Mouse (Mus musculus): ENCODE measurements around the gene Dock6. TPM values are rescaled to one million over a fixed set of nuclear protein-coding genes. Genes with fewer than 3 reads are reported as not detected.

The Dock6 gene
- polyA plus RNA-seq, 1 experiment from 2014 or later, result 15.5 TPM

DNA sequence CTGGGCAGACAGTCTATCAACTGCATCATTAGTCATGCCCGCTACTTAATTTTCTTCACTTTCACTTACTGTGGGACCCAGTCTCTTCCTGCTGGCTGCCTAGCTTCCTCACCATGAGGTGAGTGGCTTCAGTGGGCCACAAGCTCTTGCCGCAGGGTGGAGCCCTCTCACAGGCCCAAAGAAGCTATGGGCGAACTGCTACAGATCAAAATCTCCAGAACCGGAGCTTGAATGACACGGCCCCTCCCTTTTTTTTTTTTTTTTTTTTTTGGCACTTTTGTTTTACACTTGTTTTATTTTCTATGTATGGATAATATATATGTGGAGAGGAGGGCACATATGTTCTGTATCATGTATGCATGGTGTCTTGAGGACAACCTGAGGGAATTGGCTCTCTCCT is 41.3 kb downstream of the Dock6 start:
- Histone ChIP-seq H3K27me3 (replicated peaks; ENCODE audit: control insufficient read depth, insufficient read depth, low read length) (no peaks in the 10 kb centered on the region), H3K36me3 (ENCODE audit: control insufficient read depth, insufficient read depth) (peaks cover 44% of the 10 kb centered on the region), H3K9me3 (ENCODE audit: control insufficient read depth) (no peaks in the 10 kb centered on the region), H3K9ac (ENCODE audit: low read depth, low read length) (no peak overlapping the region), H3K4me2 (replicated peaks; ENCODE audit: low read depth) (no peak overlapping the region), H3K27ac (ENCODE audit: low read depth, low read length) (no peak overlapping the region), H3K4me1 (replicated peaks; ENCODE audit: control insufficient read depth, insufficient read depth, low read length) (no peaks in the 10 kb centered on the region), H3K4me3 (ENCODE audit: low read depth, low read length) (no peak overlapping the region)
- ATAC-seq, result no peak
- no peak for TF ChIP-seq CTCF (IDR thresholded peaks at IDR 0.05; ENCODE audit: low read depth)
- WGBS, result 82% methylated on average over 5 of the region's 5 CpGs

DNA sequence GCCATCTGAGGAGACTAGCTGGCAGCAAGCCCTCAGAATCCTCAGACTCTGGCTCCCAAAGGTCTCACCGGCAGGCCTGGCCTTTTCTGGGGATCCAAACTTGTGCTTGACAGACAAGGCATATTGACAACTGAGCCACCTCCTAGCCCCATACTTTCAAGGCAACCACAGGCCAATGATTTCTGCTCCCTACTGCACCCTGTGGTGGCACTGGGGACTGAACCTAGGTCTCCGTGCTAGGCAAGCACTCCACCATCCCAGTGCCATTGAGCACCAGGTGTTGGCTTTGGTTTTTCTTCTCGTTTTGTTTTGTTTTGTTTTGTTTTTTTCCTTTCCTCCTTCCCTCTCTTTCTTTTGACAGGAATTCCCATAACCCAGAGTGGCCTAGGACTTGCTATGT is 43.9 kb downstream of the Dock6 start:
- WGBS, result 81% methylated on average over 3 of the region's 3 CpGs
- no peaks in the 10 kb centered on the region for H3K9me3 ChIP-seq (ENCODE audit: control insufficient read depth)
- H3K27ac ChIP-seq (ENCODE audit: low read depth, low read length), result no peak overlapping the region
- H3K27me3 ChIP-seq (replicated peaks; ENCODE audit: control insufficient read depth, insufficient read depth, low read length), result no peaks in the 10 kb centered on the region
- peaks cover 20% of the 10 kb centered on the region; the same call in 1 of the 2 replicates for H3K36me3 ChIP-seq (ENCODE audit: control insufficient read depth, insufficient read depth)
- ATAC-seq, result no peak
- no peak overlapping the region for H3K4me3 ChIP-seq (ENCODE audit: low read depth, low read length)
- no peak overlapping the region for H3K9ac ChIP-seq (ENCODE audit: low read depth, low read length)
- no peak overlapping the region for H3K4me2 ChIP-seq (replicated peaks; ENCODE audit: low read depth)
- no peaks in the 10 kb centered on the region for H3K4me1 ChIP-seq (replicated peaks; ENCODE audit: control insufficient read depth, insufficient read depth, low read length)
- TF ChIP-seq CTCF (IDR thresholded peaks at IDR 0.05; ENCODE audit: low read depth), result peak; percentile 69

DNA sequence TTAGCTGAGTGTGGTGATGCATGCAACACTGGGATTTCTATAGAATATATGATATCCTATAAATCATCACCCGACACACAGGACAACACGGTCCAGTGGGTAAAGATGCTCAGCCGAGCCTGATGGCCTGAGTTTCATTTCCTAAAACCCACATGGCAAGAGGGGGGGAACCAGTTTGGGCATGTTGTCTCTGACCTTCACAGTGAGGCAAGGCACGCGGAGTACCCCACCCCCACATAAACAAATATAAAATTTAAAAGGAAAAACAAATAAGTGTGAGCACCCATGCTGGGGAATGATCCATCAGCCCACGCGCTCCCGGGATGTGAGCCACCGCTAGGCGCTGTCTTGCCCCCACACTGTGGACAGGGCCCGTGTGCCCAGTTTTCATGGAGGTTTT is 45.5 kb downstream of the Dock6 start:
- H3K9me3 ChIP-seq (ENCODE audit: control insufficient read depth), result no peaks in the 10 kb centered on the region
- no peak for TF ChIP-seq CTCF (IDR thresholded peaks at IDR 0.05; ENCODE audit: low read depth)
- no peak overlapping the region for H3K27ac ChIP-seq (ENCODE audit: low read depth, low read length)
- no peak overlapping the region for H3K9ac ChIP-seq (ENCODE audit: low read depth, low read length)
- 78% methylated on average over 11 of the region's 11 CpGs for WGBS
- no peak overlapping the region for H3K4me2 ChIP-seq (replicated peaks; ENCODE audit: low read depth)
- no peak for ATAC-seq
- H3K36me3 ChIP-seq (ENCODE audit: control insufficient read depth, insufficient read depth), result peaks cover 23% of the 10 kb centered on the region; the same call in 1 of the 2 replicates
- no peak overlapping the region for H3K4me3 ChIP-seq (ENCODE audit: low read depth, low read length)
- no peaks in the 10 kb centered on the region for H3K27me3 ChIP-seq (replicated peaks; ENCODE audit: control insufficient read depth, insufficient read depth, low read length)
- no peaks in the 10 kb centered on the region for H3K4me1 ChIP-seq (replicated peaks; ENCODE audit: control insufficient read depth, insufficient read depth, low read length)

DNA sequence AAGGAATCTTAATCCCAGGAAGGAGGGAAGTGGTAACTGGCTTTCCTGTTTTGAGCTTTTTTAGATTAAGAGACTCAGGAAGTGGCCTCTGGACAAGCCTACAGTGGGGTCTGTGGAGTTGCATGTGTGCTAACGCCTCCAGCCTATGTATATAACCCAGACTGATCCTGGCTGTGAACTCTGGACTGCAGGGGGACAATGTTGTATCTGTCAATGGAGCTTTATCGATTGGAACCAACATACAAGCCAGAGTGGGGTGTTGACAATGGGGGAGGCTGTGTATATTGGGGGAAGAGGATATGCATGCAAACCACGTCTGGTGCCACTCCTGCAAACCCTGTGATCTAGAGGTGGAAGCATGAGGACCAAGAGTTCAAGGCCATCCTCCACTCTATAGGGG is 46.1 kb downstream of the Dock6 start:
- no peak for TF ChIP-seq CTCF (IDR thresholded peaks at IDR 0.05; ENCODE audit: low read depth)
- ATAC-seq, result no peak
- Histone ChIP-seq H3K4me2 (replicated peaks; ENCODE audit: low read depth) (no peak overlapping the region), H3K9me3 (ENCODE audit: control insufficient read depth) (no peaks in the 10 kb centered on the region), H3K9ac (ENCODE audit: low read depth, low read length) (no peak overlapping the region), H3K27ac (ENCODE audit: low read depth, low read length) (no peak overlapping the region), H3K4me1 (replicated peaks; ENCODE audit: control insufficient read depth, insufficient read depth, low read length) (no peaks in the 10 kb centered on the region), H3K36me3 (ENCODE audit: control insufficient read depth, insufficient read depth) (peaks cover 29% of the 10 kb centered on the region), H3K4me3 (ENCODE audit: low read depth, low read length) (no peak overlapping the region), H3K27me3 (replicated peaks; ENCODE audit: control insufficient read depth, insufficient read depth, low read length) (no peaks in the 10 kb centered on the region)
- WGBS, result 42% methylated on average over 3 of the region's 3 CpGs

DNA sequence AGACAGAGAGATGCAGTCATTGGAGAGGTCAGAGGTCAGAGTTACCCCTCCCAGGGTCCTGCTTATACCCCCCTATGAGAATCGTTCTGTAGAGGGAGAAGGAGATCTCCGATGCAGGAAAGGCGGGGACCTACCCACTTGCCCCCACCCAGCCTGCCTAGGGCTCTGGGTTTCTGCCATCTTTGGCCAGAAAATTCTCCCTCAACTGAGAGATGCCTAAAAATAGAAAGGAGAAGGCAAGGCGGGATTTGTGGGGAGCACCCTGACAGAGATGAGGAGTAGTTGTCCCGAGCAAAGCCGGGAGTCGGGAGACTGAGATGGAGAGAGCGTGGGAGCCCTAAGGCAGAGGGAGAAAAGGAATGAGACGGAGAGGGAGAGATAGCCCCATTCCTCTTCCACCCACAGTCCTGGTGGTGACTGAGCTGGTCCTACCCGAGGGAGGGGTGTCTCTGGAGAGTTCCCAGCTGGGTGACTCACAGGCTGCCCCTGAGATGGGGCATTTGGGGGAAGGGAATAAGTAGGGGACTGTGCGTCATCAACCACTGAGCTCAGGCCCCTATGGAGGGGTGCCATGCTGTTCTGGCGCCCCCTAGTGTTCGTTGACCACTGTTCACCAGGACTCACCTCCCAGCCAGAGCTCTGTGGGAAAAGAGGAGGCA is 48.3 kb downstream of the Dock6 start:
- no peaks in the 10 kb centered on the region for H3K4me1 ChIP-seq (replicated peaks; ENCODE audit: control insufficient read depth, insufficient read depth, low read length)
- ATAC-seq, result peak; percentile 81
- H3K9ac ChIP-seq (ENCODE audit: low read depth, low read length), result no peak overlapping the region
- no peak overlapping the region for H3K27ac ChIP-seq (ENCODE audit: low read depth, low read length)
- no peaks in the 10 kb centered on the region for H3K27me3 ChIP-seq (replicated peaks; ENCODE audit: control insufficient read depth, insufficient read depth, low read length)
- no peak overlapping the region for H3K4me2 ChIP-seq (replicated peaks; ENCODE audit: low read depth)
- no peaks in the 10 kb centered on the region for H3K9me3 ChIP-seq (ENCODE audit: control insufficient read depth)
- no peak overlapping the region for H3K4me3 ChIP-seq (ENCODE audit: low read depth, low read length)
- TF ChIP-seq CTCF (IDR thresholded peaks at IDR 0.05; ENCODE audit: low read depth), result peak; percentile 97
- H3K36me3 ChIP-seq (ENCODE audit: control insufficient read depth, insufficient read depth), result peaks cover 26% of the 10 kb centered on the region
- 37% methylated on average over 13 of the region's 13 CpGs for WGBS

DNA sequence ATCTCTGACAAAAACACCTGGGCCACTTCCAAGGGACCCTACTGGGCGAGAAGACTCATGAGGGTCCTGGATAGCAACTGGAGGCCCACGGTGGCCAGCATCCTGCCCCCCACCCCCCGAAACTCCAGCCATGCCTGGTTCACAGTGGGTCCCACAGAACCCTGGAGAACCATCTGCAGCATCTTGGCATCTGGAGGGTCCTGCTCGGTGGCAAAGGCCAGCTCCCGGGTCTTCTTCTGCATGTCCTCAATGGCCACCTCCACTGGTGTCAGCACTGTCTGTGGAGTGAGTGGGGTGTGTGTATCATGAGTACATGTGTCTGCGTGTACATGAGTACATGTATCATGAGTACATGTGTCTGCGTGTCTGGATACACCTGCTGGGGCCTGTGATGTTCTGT is 50.8 kb downstream of the Dock6 start:
- H3K4me1 ChIP-seq (replicated peaks; ENCODE audit: control insufficient read depth, insufficient read depth, low read length), result no peaks in the 10 kb centered on the region
- H3K27ac ChIP-seq (ENCODE audit: low read depth, low read length), result no peak overlapping the region
- H3K9ac ChIP-seq (ENCODE audit: low read depth, low read length), result no peak overlapping the region
- H3K27me3 ChIP-seq (replicated peaks; ENCODE audit: control insufficient read depth, insufficient read depth, low read length), result no peaks in the 10 kb centered on the region
- peaks cover 26% of the 10 kb centered on the region for H3K36me3 ChIP-seq (ENCODE audit: control insufficient read depth, insufficient read depth)
- TF ChIP-seq CTCF (IDR thresholded peaks at IDR 0.05; ENCODE audit: low read depth), result no peak
- no peak overlapping the region for H3K4me2 ChIP-seq (replicated peaks; ENCODE audit: low read depth)
- WGBS, result 95% methylated on average over 7 of the region's 7 CpGs
- H3K4me3 ChIP-seq (ENCODE audit: low read depth, low read length), result no peak overlapping the region
- H3K9me3 ChIP-seq (ENCODE audit: control insufficient read depth), result no peaks in the 10 kb centered on the region
- no peak for ATAC-seq

Data from intestine, postnatal 0 days (tissue).